Mouse (Mus musculus): ENCODE data around the gene Skil. TPM values are rescaled to one million over a fixed set of nuclear protein-coding genes. Genes with fewer than 3 reads are reported as not detected.
A peak's percentile ranks its signal among the peaks of the same experiment; 100 is the strongest.

The Skil gene
- 50.3 and 62.7 TPM in 2 replicates for polyA plus RNA-seq (2011; ENCODE audit: insufficient read length, low read depth, missing spikeins)

- peak within 1 kb of the TSS; percentile 99 for H3K4me3 ChIP-seq (ENCODE audit: insufficient read depth, low read length)
- peaks cover 15% of the 10 kb centered on the region for H3K4me1 ChIP-seq (ENCODE audit: control insufficient read depth, insufficient read depth, low read length)
- TF ChIP-seq CTCF (IDR thresholded peaks at IDR 0.05; ENCODE audit: borderline replicate concordance, insufficient read depth, low read length): no peak
- peak; percentile 78 for TF ChIP-seq POLR2A (IDR thresholded peaks at IDR 0.05; ENCODE audit: low read depth, low read length)
- peak within 1 kb of the TSS; percentile 99 for H3K27ac ChIP-seq (ENCODE audit: insufficient read depth, low read length)
These were observed at the start of gene Skil for GRCm38 (mm10) chr3:31094531-31095178. Gene Skil (plus strand): TSS chr3:31095058.

- Histone ChIP-seq H3K27ac (ENCODE audit: insufficient read depth, low read length) (no peak overlapping the region), H3K4me3 (ENCODE audit: insufficient read depth, low read length) (no peak overlapping the region), H3K4me1 (ENCODE audit: control insufficient read depth, insufficient read depth, low read length) (no peaks in the 10 kb centered on the region)
- TF ChIP-seq CTCF (IDR thresholded peaks at IDR 0.05; ENCODE audit: borderline replicate concordance, insufficient read depth, low read length): no peak
- no peak for TF ChIP-seq POLR2A (IDR thresholded peaks at IDR 0.05; ENCODE audit: low read depth, low read length)
These were observed 47.6 kb upstream of the Skil start for GRCm38 (mm10) chr3:31047263-31047662.

GRCm38 (mm10) chr3:31049087-31049486 is 45.8 kb upstream of the Skil start:
- H3K4me1 ChIP-seq (ENCODE audit: control insufficient read depth, insufficient read depth, low read length): no peaks in the 10 kb centered on the region
- no peak overlapping the region for H3K27ac ChIP-seq (ENCODE audit: insufficient read depth, low read length)
- TF ChIP-seq POLR2A (IDR thresholded peaks at IDR 0.05; ENCODE audit: low read depth, low read length) (no peak), CTCF (IDR thresholded peaks at IDR 0.05; ENCODE audit: borderline replicate concordance, insufficient read depth, low read length) (no peak)
- H3K4me3 ChIP-seq (ENCODE audit: insufficient read depth, low read length): no peak overlapping the region

- TF ChIP-seq CTCF (IDR thresholded peaks at IDR 0.05; ENCODE audit: borderline replicate concordance, insufficient read depth, low read length): no peak
- TF ChIP-seq POLR2A (IDR thresholded peaks at IDR 0.05; ENCODE audit: low read depth, low read length): no peak
- Histone ChIP-seq H3K4me3 (ENCODE audit: insufficient read depth, low read length) (no peak overlapping the region), H3K4me1 (ENCODE audit: control insufficient read depth, insufficient read depth, low read length) (no peaks in the 10 kb centered on the region)
These were observed 44.5 kb upstream of the Skil start for GRCm38 (mm10) chr3:31050375-31050774.

GRCm38 (mm10) chr3:31051730-31052129 is 43.1 kb upstream of the Skil start:
- Histone ChIP-seq H3K4me1 (ENCODE audit: control insufficient read depth, insufficient read depth, low read length) (no peaks in the 10 kb centered on the region), H3K27ac (ENCODE audit: insufficient read depth, low read length) (no peak overlapping the region), H3K4me3 (ENCODE audit: insufficient read depth, low read length) (no peak overlapping the region)
- TF ChIP-seq CTCF (IDR thresholded peaks at IDR 0.05; ENCODE audit: borderline replicate concordance, insufficient read depth, low read length) (no peak), POLR2A (IDR thresholded peaks at IDR 0.05; ENCODE audit: low read depth, low read length) (no peak)

More at GRCm38 (mm10) chr3:31050375-31050774, 44.5 kb upstream of the Skil start:
- H3K27ac ChIP-seq (ENCODE audit: insufficient read depth, low read length): no peak overlapping the region

GRCm38 (mm10) chr3:31053191-31053590 is 41.7 kb upstream of the Skil start:
- Histone ChIP-seq H3K27ac (ENCODE audit: insufficient read depth, low read length) (no peak overlapping the region), H3K4me1 (ENCODE audit: control insufficient read depth, insufficient read depth, low read length) (no peaks in the 10 kb centered on the region), H3K4me3 (ENCODE audit: insufficient read depth, low read length) (no peak overlapping the region)
- no peak for TF ChIP-seq POLR2A (IDR thresholded peaks at IDR 0.05; ENCODE audit: low read depth, low read length)
- no peak for TF ChIP-seq CTCF (IDR thresholded peaks at IDR 0.05; ENCODE audit: borderline replicate concordance, insufficient read depth, low read length)

- Histone ChIP-seq H3K4me1 (ENCODE audit: control insufficient read depth, insufficient read depth, low read length) (no peaks in the 10 kb centered on the region), H3K27ac (ENCODE audit: insufficient read depth, low read length) (no peak overlapping the region), H3K4me3 (ENCODE audit: insufficient read depth, low read length) (no peak overlapping the region)
- TF ChIP-seq CTCF (IDR thresholded peaks at IDR 0.05; ENCODE audit: borderline replicate concordance, insufficient read depth, low read length) (no peak), POLR2A (IDR thresholded peaks at IDR 0.05; ENCODE audit: low read depth, low read length) (no peak)
These were observed 40.0 kb upstream of the Skil start for GRCm38 (mm10) chr3:31054888-31055287.

GRCm38 (mm10) chr3:31056047-31056650 is 38.7 kb upstream of the Skil start:
- TF ChIP-seq POLR2A (IDR thresholded peaks at IDR 0.05; ENCODE audit: low read depth, low read length) (no peak), CTCF (IDR thresholded peaks at IDR 0.05; ENCODE audit: borderline replicate concordance, insufficient read depth, low read length) (no peak)
- Histone ChIP-seq H3K4me3 (ENCODE audit: insufficient read depth, low read length) (peak overlapping the region; percentile 48), H3K4me1 (ENCODE audit: control insufficient read depth, insufficient read depth, low read length) (peaks cover 3% of the 10 kb centered on the region; the same call in 1 of the 2 replicates), H3K27ac (ENCODE audit: insufficient read depth, low read length) (0 out of 2 replicates have a peak overlapping the region, but pooled peaks have one; percentile 5)

- Histone ChIP-seq H3K27ac (ENCODE audit: insufficient read depth, low read length) (peak overlapping the region; percentile 74), H3K4me1 (ENCODE audit: control insufficient read depth, insufficient read depth, low read length) (peaks cover 4% of the 10 kb centered on the region; the same call in 1 of the 2 replicates), H3K4me3 (ENCODE audit: insufficient read depth, low read length) (peak overlapping the region; percentile 48)
- peak; percentile 47; the same call in 1 of the 2 replicates for TF ChIP-seq CTCF (IDR thresholded peaks at IDR 0.05; ENCODE audit: borderline replicate concordance, insufficient read depth, low read length)
- 0 out of 2 replicates have a peak, but pooled peaks have one; percentile 33 for TF ChIP-seq POLR2A (IDR thresholded peaks at IDR 0.05; ENCODE audit: low read depth, low read length)
These were observed 37.9 kb upstream of the Skil start for GRCm38 (mm10) chr3:31056651-31057627.

Data from embryonic fibroblast, embryonic 13.5 days (primary cell).